Mouse (Mus musculus) urinary bladder, adult 18-20 months (tissue): ENCODE data around the gene Cry2.
"Not testable (repeated sequence)": the region's sequence is repeated elsewhere in the genome, so short reads cannot be mapped to it uniquely, and the experiment has no call there.

ENCODE experiments used
- DNase-seq, 2 experiments: peaks; one replicate each; pipeline ENCODE4 v3.0.0; 2022; ENCODE audit warnings: low spot score in 2 of 2, mixed read lengths in 2 of 2

Cry2 gene

DNA sequence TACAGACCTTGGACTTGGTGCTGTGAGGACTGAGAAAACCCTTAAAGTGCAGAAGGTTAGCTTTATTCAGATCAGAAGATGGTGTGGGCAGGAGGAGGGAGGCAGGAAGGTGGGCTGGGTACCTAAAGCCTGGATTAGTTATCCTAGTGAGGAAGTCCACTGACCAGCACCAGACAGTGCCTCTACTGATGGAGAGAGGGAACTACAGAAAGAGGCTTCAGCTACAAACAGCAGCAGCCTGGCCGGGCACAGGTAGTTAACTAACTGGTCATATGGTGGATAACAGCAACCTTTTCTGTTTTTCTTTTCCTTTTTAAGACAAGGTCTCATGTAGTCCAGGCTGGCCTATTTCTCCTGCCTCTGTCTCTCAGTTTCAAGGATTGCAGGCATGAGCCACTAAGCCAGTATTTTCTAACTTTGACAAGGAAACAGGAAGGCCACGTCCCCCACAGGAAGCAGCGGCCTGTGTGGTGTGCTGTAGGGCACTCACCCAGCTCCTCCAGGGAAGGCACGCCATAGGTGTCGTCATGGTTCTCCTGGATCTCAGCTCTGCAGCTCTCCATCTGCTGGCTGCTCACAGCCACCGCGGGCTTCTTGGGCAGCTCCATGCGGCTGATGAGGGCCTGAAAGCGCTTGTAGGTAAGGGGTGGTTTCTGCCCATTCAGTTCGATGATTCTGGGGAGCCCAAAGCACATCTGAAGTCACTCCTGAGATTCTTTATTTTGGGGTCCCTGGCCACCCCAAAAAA lies 11.3 kb downstream of the Cry2 start:
- DNase-seq, result no peak

DNA sequence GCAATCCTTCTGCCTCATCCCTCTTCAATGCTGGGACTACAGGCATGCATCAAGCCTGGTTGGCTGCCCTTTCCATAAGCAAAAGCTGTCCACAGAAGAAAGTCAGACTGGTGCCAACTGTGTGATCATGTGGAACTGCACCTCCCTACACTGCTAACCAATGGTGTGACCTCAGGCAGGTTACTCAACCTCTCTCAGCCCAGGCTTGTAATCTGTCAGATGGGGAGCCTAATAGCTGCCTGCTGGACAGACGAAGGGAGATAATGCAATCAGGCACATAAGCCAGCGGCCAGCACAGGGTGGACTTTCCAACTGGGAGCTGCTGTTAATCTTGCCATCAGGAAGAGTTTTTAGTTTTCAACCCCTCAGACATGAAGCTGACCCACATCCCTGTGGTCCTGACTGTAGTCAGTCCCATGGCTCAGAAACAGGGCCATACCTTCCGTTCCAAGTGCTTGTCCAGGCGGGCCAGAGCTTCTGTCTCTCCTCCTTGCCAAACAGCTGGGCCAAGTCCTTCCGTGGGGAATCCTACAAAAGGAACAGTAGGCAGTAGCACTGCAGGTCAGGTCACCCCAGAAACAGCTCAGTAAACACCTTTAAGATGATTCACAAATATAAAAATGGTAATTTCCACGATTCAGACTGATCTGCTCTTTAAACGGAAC lies 12.0 kb downstream of the Cry2 start:
- no peak for DNase-seq

- no peak for DNase-seq
Measured at GRCm38 (mm10) chr2:92411705-92412104, 22.1 kb downstream of the Cry2 start.

- no peak for DNase-seq
Measured at GRCm38 (mm10) chr2:92408309-92409045, 25.4 kb downstream of the Cry2 start.

- DNase-seq, result no peak
Measured at GRCm38 (mm10) chr2:92405687-92406086, 28.2 kb downstream of the Cry2 start.

DNA sequence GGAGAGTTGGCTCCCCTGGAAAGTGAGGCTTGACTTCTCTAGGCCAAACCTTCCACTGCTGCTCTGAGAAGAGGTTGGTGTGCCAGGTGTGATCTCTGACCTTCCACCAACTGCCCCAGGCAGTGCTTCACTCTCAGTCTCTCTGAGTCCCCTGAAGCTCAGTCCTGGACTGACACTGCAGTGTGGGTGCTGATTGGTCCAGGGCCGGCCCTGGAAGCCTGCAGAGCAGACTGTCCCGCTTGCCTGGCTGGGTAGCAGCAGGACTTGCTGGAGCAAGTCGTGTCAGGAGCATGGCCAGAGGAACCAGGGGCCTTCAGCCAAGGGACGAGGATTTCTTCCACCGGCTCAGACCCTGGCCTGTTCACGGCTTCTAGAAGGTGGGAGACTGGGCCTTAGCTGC lies 29.1 kb downstream of the Cry2 start:
- no peak for DNase-seq

GRCm38 (mm10) chr2:92403776-92404319 lies 30.0 kb downstream of the Cry2 start:
- DNase-seq, result no peak

DNA sequence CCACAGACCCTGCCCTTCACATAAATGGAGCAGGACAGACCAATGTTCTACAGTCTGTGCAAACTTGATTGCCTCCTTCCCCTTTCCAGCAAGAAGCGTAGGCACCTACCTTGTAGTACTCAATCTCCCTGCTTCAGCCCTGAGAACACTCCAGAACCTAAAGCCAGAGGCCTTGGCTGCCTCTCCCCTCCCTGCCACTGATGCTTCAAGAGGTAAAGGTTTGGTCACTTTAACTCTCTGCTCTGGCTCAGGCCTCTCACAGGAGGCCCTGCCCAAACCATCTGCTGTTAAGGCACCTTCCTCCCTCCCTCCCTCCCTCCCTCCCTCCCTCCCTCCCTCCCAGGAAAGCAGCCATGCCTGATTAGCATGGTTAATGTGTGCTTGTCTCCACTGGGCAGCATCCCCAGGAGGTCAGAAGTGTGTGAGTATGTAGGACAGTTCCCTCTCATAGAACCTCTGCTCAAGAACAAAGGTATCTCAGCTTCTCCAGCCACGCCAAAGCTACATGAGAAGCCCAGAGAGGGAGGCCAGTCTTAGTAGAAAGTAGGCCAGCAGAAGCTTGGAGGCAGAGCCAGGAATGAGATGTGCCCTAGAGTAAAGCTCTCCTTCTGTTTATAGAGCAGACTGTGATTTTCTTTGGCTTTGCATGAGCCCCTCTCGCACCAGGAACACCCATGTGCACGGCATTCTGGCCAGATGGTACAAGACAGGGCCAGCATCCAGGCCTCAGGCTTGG lies 31.1 kb downstream of the Cry2 start:
- no peak for DNase-seq

DNA sequence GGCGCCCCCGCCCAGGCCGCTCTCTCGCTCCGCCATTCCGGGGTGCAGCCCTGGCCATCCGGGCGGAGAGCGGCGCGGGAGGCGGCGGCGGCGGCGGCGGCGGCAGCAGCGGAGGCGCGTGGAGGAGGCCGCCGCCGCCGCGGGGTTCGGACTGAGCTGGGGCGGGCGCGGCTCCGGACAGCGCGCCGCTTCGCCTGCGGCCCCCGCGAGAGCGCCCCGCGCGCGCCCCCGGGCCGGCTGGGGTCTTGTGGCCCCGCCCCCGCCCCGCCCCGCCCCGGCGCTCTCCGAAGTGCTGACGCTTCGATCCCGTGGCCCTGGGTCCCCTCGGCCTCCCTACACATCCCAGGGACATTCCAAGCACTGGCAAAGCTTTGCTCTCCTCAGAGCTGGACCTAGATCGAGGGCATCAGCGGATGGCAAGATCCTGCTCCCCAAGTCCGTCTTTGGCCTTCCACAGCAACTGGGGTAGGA lies 32.7 kb downstream of the Cry2 start, which contains the start of gene Mapk8ip1:
TSS of gene Mapk8ip1 (minus strand) at position 173 of the 471 bp plus-strand sequence.
- no peak for DNase-seq

DNA sequence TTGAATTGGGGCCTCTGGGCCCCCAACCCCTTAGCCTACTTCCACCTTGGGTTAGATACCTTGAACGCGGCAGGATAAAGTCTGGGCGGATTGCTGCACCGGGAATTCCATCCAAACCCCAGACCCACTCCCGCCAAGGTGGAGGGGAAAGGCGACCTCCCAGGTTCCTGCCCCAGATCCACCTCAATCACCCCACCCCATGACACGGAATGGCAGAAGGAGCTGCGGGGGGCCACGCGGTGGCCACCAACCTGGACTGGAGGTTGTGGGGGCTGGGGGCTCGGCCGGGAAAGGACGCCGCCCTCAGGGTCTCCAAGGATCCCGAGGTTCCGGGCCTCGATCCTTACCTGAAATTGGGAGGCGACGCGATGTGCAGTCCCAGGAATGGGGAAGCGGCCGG lies 33.2 kb downstream of the Cry2 start:
- DNase-seq, result no peak

GRCm38 (mm10) chr2:92399877-92400276 lies 34.0 kb downstream of the Cry2 start:
- not testable (repeated sequence) for DNase-seq

DNA sequence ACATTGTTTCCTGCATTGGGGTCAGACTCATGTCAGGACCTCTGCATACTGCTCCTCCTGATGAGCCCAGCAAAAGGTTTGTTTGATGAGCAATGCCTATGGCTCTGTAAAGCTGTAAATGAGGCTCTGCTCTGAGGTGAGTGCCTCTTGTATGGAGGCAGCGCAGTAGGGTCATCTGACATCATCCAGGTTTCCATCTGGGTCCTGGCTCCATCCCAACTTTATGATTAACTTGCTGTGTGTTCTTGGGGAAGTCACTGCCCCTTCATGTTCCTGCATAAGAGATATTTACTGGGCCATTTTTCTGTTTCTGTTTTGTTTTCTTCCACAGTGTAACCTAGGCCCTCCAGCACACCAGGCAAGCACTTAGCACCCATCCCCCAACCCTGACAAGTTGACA lies 36.4 kb downstream of the Cry2 start:
- no peak for DNase-seq

DNA sequence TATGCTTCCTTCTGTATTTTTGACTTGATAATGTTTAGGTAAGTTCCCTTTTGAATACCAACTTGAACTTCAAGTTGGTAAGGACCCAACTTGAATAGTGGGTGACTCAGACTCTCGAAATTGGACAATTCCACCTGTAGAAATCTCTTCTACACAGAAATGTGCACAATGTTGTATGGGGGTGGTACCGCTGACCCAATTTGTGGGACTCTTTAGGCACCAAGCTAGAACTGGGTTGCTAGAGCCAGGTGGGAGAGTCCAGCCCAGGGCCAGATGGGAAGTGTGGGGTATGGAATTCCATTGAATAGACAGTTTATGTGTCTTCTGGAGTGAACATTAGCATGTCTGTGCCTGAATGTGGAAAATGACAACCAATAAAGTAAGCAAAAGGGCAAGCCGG lies 38.3 kb downstream of the Cry2 start:
- DNase-seq, result no peak

DNA sequence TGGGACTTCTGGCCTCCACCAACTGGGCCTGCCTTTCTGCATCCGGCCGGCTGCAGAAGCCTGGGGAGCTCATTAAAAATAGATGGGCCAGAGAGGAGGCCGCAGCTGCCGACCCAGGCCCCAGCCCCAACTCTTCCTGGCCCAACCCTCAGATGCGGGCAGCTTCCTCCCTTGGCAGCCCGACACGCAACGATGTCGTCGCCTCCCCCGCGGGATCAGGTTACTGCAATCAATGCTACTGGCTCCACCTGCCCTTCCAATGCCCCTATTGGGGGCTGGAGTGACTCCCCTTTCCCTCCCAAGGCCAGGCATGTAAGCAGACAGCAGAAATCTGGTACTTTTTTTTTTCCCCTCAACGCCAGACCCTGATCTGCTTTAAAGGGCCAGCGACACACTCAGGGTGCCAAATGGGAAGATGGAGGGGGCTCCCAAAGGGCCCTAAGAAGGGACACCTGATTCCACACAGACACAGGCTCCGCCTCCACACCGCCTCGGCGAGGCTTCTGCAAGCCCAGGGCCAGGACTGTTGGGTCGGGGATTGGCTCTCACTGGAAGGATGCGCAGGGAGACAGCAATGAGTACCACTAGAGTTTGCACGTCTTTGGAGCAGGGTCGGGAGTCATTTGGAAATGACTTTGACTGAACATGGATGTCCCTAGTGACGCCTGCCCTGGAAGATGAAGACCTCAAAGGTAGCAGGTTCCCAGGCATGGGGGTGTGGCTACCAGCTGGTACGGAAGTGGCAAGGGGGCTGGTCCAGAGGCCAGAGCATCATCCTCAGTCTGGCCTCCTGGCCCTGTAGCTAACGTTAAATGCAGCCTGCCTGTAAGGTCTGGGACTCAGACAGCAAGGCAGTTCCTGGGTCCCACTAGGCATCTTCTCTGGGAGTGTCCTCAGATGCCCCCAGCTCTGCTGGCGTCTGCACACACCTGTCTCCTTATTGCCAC lies 41.3 kb downstream of the Cry2 start:
- no peak for DNase-seq

GRCm38 (mm10) chr2:92391703-92392317 lies 42.0 kb downstream of the Cry2 start:
- DNase-seq, result no peak

GRCm38 (mm10) chr2:92391116-92391515 lies 42.7 kb downstream of the Cry2 start:
- no peak for DNase-seq

DNA sequence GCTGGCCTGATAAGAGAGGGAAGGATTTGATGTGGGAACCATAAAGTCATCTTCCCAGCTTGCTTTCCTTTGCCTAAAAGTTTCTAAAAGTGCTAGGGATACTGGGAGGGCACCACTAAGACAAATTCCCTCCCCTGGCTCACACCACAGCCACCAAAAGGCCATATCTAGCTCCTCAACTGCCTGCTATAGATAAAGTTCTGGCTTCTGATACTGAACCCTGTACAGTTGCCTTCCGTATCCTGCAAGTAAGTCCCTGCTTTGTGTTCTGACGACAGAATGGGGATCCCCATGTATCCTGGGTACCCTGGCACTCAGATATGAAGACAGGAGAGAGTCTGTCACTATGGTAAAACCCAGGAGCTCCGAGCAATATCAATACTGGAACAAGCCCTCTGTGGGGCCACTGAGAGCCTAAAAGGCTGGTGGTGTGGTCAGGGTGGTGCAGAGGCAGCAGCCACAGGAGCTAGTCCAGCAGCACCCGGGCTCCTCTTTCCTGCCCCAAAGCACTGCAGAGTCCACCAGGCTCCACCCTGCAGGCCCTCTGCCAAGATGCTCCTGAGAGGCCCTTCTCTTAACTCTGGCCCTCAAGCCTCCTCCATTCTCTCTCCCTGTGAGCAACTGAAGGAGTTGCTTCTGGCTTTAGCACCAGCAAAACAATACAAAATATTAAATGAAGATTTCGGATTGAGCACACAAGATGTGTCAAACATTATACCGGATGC lies 43.5 kb downstream of the Cry2 start:
- no peak for DNase-seq

GRCm38 (mm10) chr2:92389645-92390044 lies 44.2 kb downstream of the Cry2 start:
- DNase-seq, result no peak
